In genomic region chrX:145504717-145505415, GRCm38 (mm10) we compare ENCODE assay signal across 8 mouse cellular contexts. TPM values are rescaled to one million over a fixed set of nuclear protein-coding genes. Genes with fewer than 3 reads are reported as not detected.
DNase-seq lines count a peak whose midpoint lies in the region; ATAC-seq lines count a peak whose summit lies in the region.

TSS of gene Amot (minus strand) at chrX:145505181.

- no peaks in the 10 kb centered on the region for H3K27me3 ChIP-seq in hindbrain, embryonic 11.5 days (ENCODE audit: control insufficient read depth, insufficient read depth, low read length)

- H3K36me3 ChIP-seq in hindbrain, embryonic 11.5 days (ENCODE audit: control insufficient read depth, insufficient read depth, low read length) = no peaks in the 10 kb centered on the region

- 25% methylated on average over 27 of the region's 34 CpGs for WGBS in hindbrain, embryonic 11.5 days

- peak within 1 kb of the TSS; percentile 54; the same call in 1 of the 2 replicates for H3K9ac ChIP-seq in hindbrain, embryonic 11.5 days (ENCODE audit: low read depth, low read length)

- peak within 1 kb of the TSS; percentile 44 for H3K4me2 ChIP-seq in hindbrain, embryonic 11.5 days (replicated peaks; ENCODE audit: low read depth, low read length)

- ATAC-seq in hindbrain, embryonic 11.5 days (ENCODE audit: low FRiP score) = peak; percentile 95

- peak; percentile 82 for DNase-seq in R1 (ENCODE audit: low read depth, low spot score)
- DNase-seq in cerebellum, postnatal 10 days = peak; percentile 85 to 90
- DNase-seq in frontal cortex, postnatal 10 days (ENCODE audit: low spot score in 2 of 2) = peak; percentile 47 to 71
- DNase-seq in hindbrain, embryonic 11.5 days (ENCODE audit: low spot score) = peak; percentile 85
- peak; percentile 78 to 82 for DNase-seq in layer of hippocampus, postnatal 36 days
- DNase-seq in lung, postnatal 25 days (ENCODE audit: low spot score) = peak; percentile 89
- peak; percentile 82 for DNase-seq in retina, embryonic 14.5 days (ENCODE audit: low spot score)
- peak; percentile 77 to 81 for DNase-seq in thymus, postnatal 36 days

- peak within 1 kb of the TSS; percentile 46 for H3K4me3 ChIP-seq in hindbrain, embryonic 11.5 days (ENCODE audit: low read depth, low read length)

- no peaks in the 10 kb centered on the region for H3K4me1 ChIP-seq in hindbrain, embryonic 11.5 days (replicated peaks; ENCODE audit: control insufficient read depth, insufficient read depth, low read length)

- H3K9me3 ChIP-seq in hindbrain, embryonic 11.5 days (ENCODE audit: control insufficient read depth, low read length) = no peaks in the 10 kb centered on the region

- no peak within 1 kb of the TSS for H3K27ac ChIP-seq in hindbrain, embryonic 11.5 days (ENCODE audit: low read depth, low read length)

RNA-seq across cellular contexts. Expression of gene Amot, which starts in this region (rescaled TPM):
- polyA plus RNA-seq in hindbrain, embryonic 11.5 days (2014; fragmentation: Nextera tagmentation; extraction: Ambion mirVana) = 18.2 and 20.6 TPM in 2 replicates
- total RNA-seq in layer of hippocampus, postnatal 36 days (2021) = 10 to 100 TPM; 31.6 to 32.4 TPM
